In genomic region chr7:35054977-35055618, GRCm38 (mm10) we compare ENCODE assay signal across 8 mouse cellular contexts. TPM values are rescaled to one million over a fixed set of nuclear protein-coding genes. Genes with fewer than 3 reads are reported as not detected.
DNase-seq lines count a peak whose midpoint lies in the region; ATAC-seq and TF ChIP-seq lines count a peak whose summit lies in the region.

No protein-coding gene starts in this region.

- no peak for ATAC-seq in forebrain, postnatal 0 days
- no peak for ATAC-seq in liver, embryonic 16.5 days (ENCODE audit: low read depth)

- TF ChIP-seq CTCF in heart, adult 2 months (IDR thresholded peaks at IDR 0.05) = no peak
- no peak for TF ChIP-seq CTCF in CH12.LX (conservative IDR thresholded peaks at IDR 0.05 in 1 of 2, IDR thresholded peaks at IDR 0.05 in 1 of 2; ENCODE audit: low read depth in 2 of 2, low read length in 2 of 2)
- TF ChIP-seq CTCF in forebrain, postnatal 0 days (IDR thresholded peaks at IDR 0.05; ENCODE audit: low read depth) = no peak

- peaks cover 6% of the 10 kb centered on the region for H3K4me1 ChIP-seq in heart, adult 2 months (ENCODE audit: control insufficient read depth, insufficient read depth, low read length)
- peaks cover 3 to 50% of the 10 kb centered on the region in 2 experiments; a peak in 3 of 4 replicates for H3K4me1 ChIP-seq in CH12.LX (ENCODE audit: control insufficient read depth in 1 of 2, insufficient read depth in 2 of 2)
- H3K4me1 ChIP-seq in forebrain, postnatal 0 days (ENCODE audit: insufficient read depth) = peaks cover 8% of the 10 kb centered on the region
- peaks cover 25% of the 10 kb centered on the region for H3K4me1 ChIP-seq in liver, embryonic 16.5 days (ENCODE audit: control insufficient read depth, low read depth, low read length)

- peak overlapping the region; percentile 91 for H3K4me3 ChIP-seq in heart, adult 2 months
- H3K4me3 ChIP-seq in CH12.LX (replicated peaks in 1 of 3; ENCODE audit: low read depth in 2 of 3, low read length in 2 of 3, poor library complexity in 1 of 3) = peak overlapping the region; percentile 93 to 98 (median 97)
- peak overlapping the region; percentile 95 for H3K4me3 ChIP-seq in forebrain, postnatal 0 days (ENCODE audit: low read depth, low read length)
- H3K4me3 ChIP-seq in liver, embryonic 16.5 days (ENCODE audit: low read depth, low read length) = peak overlapping the region; percentile 97

- in situ Hi-C loops in CH12.LX (cut with MboI; ENCODE audit: low pct_ligation_motif_present, low pct_unique_long_range_greater_than_20kb, low sequenced_read_pairs) = no loop called here

- H3K9ac ChIP-seq in heart, adult 2 months (ENCODE audit: low read depth, low read length) = peak overlapping the region; percentile 95
- peak overlapping the region; percentile 99 for H3K9ac ChIP-seq in CH12.LX (ENCODE audit: insufficient read depth, low read depth)
- H3K9ac ChIP-seq in forebrain, postnatal 0 days = peak overlapping the region; percentile 85
- peak overlapping the region; percentile 99 for H3K9ac ChIP-seq in liver, embryonic 16.5 days (ENCODE audit: low read depth, low read length)

- H3K27me3 ChIP-seq in heart, adult 2 months (ENCODE audit: control insufficient read depth, insufficient read depth, low read length) = no peaks in the 10 kb centered on the region
- H3K27me3 ChIP-seq in CH12.LX (replicated peaks) = no peaks in the 10 kb centered on the region
- H3K27me3 ChIP-seq in forebrain, postnatal 0 days (ENCODE audit: insufficient read depth, low read length) = no peaks in the 10 kb centered on the region
- no peaks in the 10 kb centered on the region for H3K27me3 ChIP-seq in liver, embryonic 16.5 days (ENCODE audit: control insufficient read depth, insufficient read depth, low read depth, low read length)

- peaks cover 20% of the 10 kb centered on the region for H3K36me3 ChIP-seq in heart, adult 2 months (ENCODE audit: control insufficient read depth, insufficient read depth, low read length)
- peaks cover 12 to 23% of the 10 kb centered on the region in 2 experiments for H3K36me3 ChIP-seq in CH12.LX (replicated peaks in 1 of 2; ENCODE audit: control insufficient read depth in 1 of 2, insufficient read depth in 1 of 2, low read length in 1 of 2)
- peaks cover 6% of the 10 kb centered on the region; the same call in 1 of the 2 replicates for H3K36me3 ChIP-seq in forebrain, postnatal 0 days (ENCODE audit: insufficient read depth)
- H3K36me3 ChIP-seq in liver, embryonic 16.5 days (ENCODE audit: control insufficient read depth, insufficient read depth) = peaks cover 8% of the 10 kb centered on the region

- H3K79me2 ChIP-seq in heart, adult 2 months (replicated peaks; ENCODE audit: control insufficient read depth, insufficient read depth, low read length) = peaks cover 1% of the 10 kb centered on the region; the same call in 1 of the 2 replicates
- peaks cover 57% of the 10 kb centered on the region for H3K79me2 ChIP-seq in CH12.LX (replicated peaks; ENCODE audit: control insufficient read depth, extremely low read depth, insufficient read depth, poor library complexity, severe bottlenecking)

- no peak for TF ChIP-seq RAD21 in CH12.LX (IDR thresholded peaks at IDR 0.05; ENCODE audit: low read depth, low read length)

- WGBS in heart, adult 2 months = 35% methylated on average over 2 of the region's 2 CpGs
- WGBS in forebrain, postnatal 0 days = 49% methylated on average over 2 of the region's 2 CpGs
- 63% methylated on average over 2 of the region's 2 CpGs for WGBS in liver, embryonic 16.5 days (ENCODE audit: insufficient replicate concordance)

- intact Hi-C loops in heart, adult 2 months (cut with DNase I) = no loop called here
- intact Hi-C loops in heart, postnatal 36 days (cut with DNase I) = loop anchor here (10.0 kb wide), 1 partner anchor 180 kb away; no protein-coding TSS in a partner anchor

- dilution Hi-C loops in CH12.LX (cut with MboI; ENCODE audit: extremely low pct_ligation_motif_present, extremely low pct_unique_long_range_greater_than_20kb, low sequenced_read_pairs) = no loop called here

- no peak for TF ChIP-seq EP300 in heart, adult 2 months (IDR thresholded peaks at IDR 0.05; ENCODE audit: insufficient read depth, low read depth, low read length)
- no peak for TF ChIP-seq EP300 in CH12.LX (IDR thresholded peaks at IDR 0.05; ENCODE audit: low read length)

- H3K27ac ChIP-seq in heart, adult 2 months = peak overlapping the region; percentile 96
- H3K27ac ChIP-seq in CH12.LX (ENCODE audit: insufficient read depth, low read depth) = peak overlapping the region; percentile 97
- no peak overlapping the region for H3K27ac ChIP-seq in forebrain, postnatal 0 days (ENCODE audit: low read depth, low read length)
- H3K27ac ChIP-seq in liver, embryonic 16.5 days (ENCODE audit: low read length) = peak overlapping the region; percentile 94

- TF ChIP-seq POLR2A in heart, adult 2 months (IDR thresholded peaks at IDR 0.05; ENCODE audit: insufficient read depth, low read depth, low read length) = 0 out of 2 replicates have a peak, but pooled peaks have one; percentile 25
- TF ChIP-seq POLR2A in CH12.LX (IDR thresholded peaks at IDR 0.05; ENCODE audit: low read depth, low read length) = no peak

- no peak for DNase-seq in heart, adult 2 months
- DNase-seq in heart, postnatal 36 days = no peak
- DNase-seq in CH12.LX (ENCODE audit: extremely low read depth) = no peak
- DNase-seq in forebrain, postnatal 0 days = no peak
- no peak for DNase-seq in cerebellum, postnatal 14 days
- no peak for DNase-seq in cerebellum, adult 9-11 months
- DNase-seq in adrenal gland, postnatal 10 days = no peak

- peaks cover 5% of the 10 kb centered on the region for H3K9me3 ChIP-seq in CH12.LX (replicated peaks; ENCODE audit: low read length)
- H3K9me3 ChIP-seq in forebrain, postnatal 0 days (ENCODE audit: low read length) = no peaks in the 10 kb centered on the region
- H3K9me3 ChIP-seq in liver, embryonic 16.5 days (replicated peaks; ENCODE audit: control insufficient read depth, low read length) = no peaks in the 10 kb centered on the region

- peak overlapping the region; percentile 98 for H3K4me2 ChIP-seq in CH12.LX (ENCODE audit: insufficient read depth, low read depth, poor library complexity, severe bottlenecking)
- H3K4me2 ChIP-seq in forebrain, postnatal 0 days (ENCODE audit: low read depth) = peak overlapping the region; percentile 88
- peak overlapping the region; percentile 80 for H3K4me2 ChIP-seq in liver, embryonic 16.5 days (ENCODE audit: low read depth, low read length)

TF ChIP-seq in CH12.LX, 34 proteins besides CTCF, POLR2A, EP300 and RAD21:
- no peak for TF ChIP-seq JUN (IDR thresholded peaks at IDR 0.05; ENCODE audit: insufficient read depth, low read depth, low read length)
- no peak for TF ChIP-seq JUND (conservative IDR thresholded peaks at IDR 0.05; ENCODE audit: low read depth, low read length)
- no peak for TF ChIP-seq MEF2A (IDR thresholded peaks at IDR 0.05; ENCODE audit: borderline replicate concordance, low read depth, low read length)
- 0 out of 2 replicates have a peak, but pooled peaks have one; percentile 4 for TF ChIP-seq ETS1 (conservative IDR thresholded peaks at IDR 0.05; ENCODE audit: low read depth, low read length)
- TF ChIP-seq SIN3A (IDR thresholded peaks at IDR 0.05; ENCODE audit: low read length) = peak; percentile 62; the same call in 1 of the 2 replicates
- TF ChIP-seq SMC3 (IDR thresholded peaks at IDR 0.05; ENCODE audit: low read depth, low read length) = no peak
- no peak for TF ChIP-seq ZMIZ1 (IDR thresholded peaks at IDR 0.05; ENCODE audit: low read depth, low read length)

RNA-seq across cellular contexts. Expression of gene Cebpg, which starts 1.3 kb away (rescaled TPM):
- total RNA-seq in heart, adult 2 months (2021) = 10 to 100 TPM; 21.9 to 26.1 TPM
- 6.0 and 8.1 TPM in 2 replicates for polyA plus RNA-seq in heart, adult 2 months (2012; rRNA removed)
- total RNA-seq in heart, postnatal 36 days (2021) = 10 to 100 TPM; 21.5 to 24.6 TPM
- total RNA-seq in CH12.LX (2012; rRNA removed) (23.6 and 34.6 TPM in 2 replicates), CH12.LX (2014; rRNA removed) (25.3 and 27.0 TPM in 2 replicates)
- polyA plus RNA-seq in CH12.LX (2012; ENCODE audit: insufficient read length, low read depth) = 19.9 and 23.5 TPM in 2 replicates
- total RNA-seq in forebrain, postnatal 0 days (2014; rRNA removed) = 16.5 and 23.2 TPM in 2 replicates
- polyA plus RNA-seq in forebrain, postnatal 0 days (2015; fragmentation: Nextera tagmentation; extraction: Ambion mirVana) = 8.5 and 14.5 TPM in 2 replicates
- polyA plus RNA-seq in liver, embryonic 16.5 days (2015; fragmentation: Nextera tagmentation; extraction: Ambion mirVana) = 21.4 and 22.4 TPM in 2 replicates
- 10 to 100 TPM; 41.6 to 51.3 TPM for total RNA-seq in adrenal gland, postnatal 10 days (2021)
